Mouse (Mus musculus) heart, postnatal 0 days (tissue): ENCODE results near the gene Ehmt2. TPM values are rescaled to one million over a fixed set of nuclear protein-coding genes. Genes with fewer than 3 reads are reported as not detected.

ENCODE experiments used
- ATAC-seq: fragments of 200-750 bp; cut with Nextera tagmentation; 2 replicates; pipeline ENCODE4 v1.8.0; 2017; ENCODE audit warnings: low read depth, moderate number of reproducible peaks, moderate library complexity; ENCODE audit not compliant: insufficient read depth
- DNase-seq: peaks from one replicate; pipeline ENCODE4 v3.0.0-alpha.2; 2016; ENCODE audit warnings: low spot score
- H3K27ac ChIP-seq: fragments of 300-500 bp; sonication (generic); 2 replicates; pipeline ENCODE4 v1.5.1; 2014; ENCODE audit warnings: low read depth, mild to moderate bottlenecking
- H3K27me3 ChIP-seq: fragments of 300-500 bp; sonication (generic); 2 replicates; pipeline ENCODE4 v1.6.1; 2014; ENCODE audit warnings: low read length, mixed read lengths; ENCODE audit not compliant: control insufficient read depth, insufficient read depth
- H3K36me3 ChIP-seq: fragments of 300-500 bp; sonication (generic); replicated peaks from 2 replicates; pipeline ENCODE4 v1.6.1; 2014; ENCODE audit warnings: low read length, mixed read lengths; ENCODE audit not compliant: control insufficient read depth, insufficient read depth
- H3K4me1 ChIP-seq: fragments of 300-500 bp; sonication (generic); 2 replicates; pipeline ENCODE4 v1.6.1; 2014; ENCODE audit warnings: antibody characterized with exemption; ENCODE audit not compliant: control insufficient read depth, insufficient read depth
- H3K4me2 ChIP-seq: fragments of 300-500 bp; sonication (generic); 2 replicates; pipeline ENCODE4 v1.6.1; 2014; ENCODE audit warnings: low read depth, mild to moderate bottlenecking, low read length, moderate library complexity
- H3K4me3 ChIP-seq: fragments of 300-500 bp; sonication (generic); 2 replicates; pipeline ENCODE4 v1.5.1; 2014; ENCODE audit warnings: low read depth, low read length
- H3K9ac ChIP-seq: fragments of 300-500 bp; sonication (generic); replicated peaks from 2 replicates; pipeline ENCODE4 v1.6.1; 2014; ENCODE audit warnings: low read depth, low read length, mixed read lengths
- H3K9me3 ChIP-seq: fragments of 300-500 bp; sonication (generic); replicated peaks from 2 replicates; pipeline ENCODE4 v1.6.1; 2016; ENCODE audit warnings: low read length; ENCODE audit not compliant: control insufficient read depth
- CTCF ChIP-seq: IDR thresholded peaks from 2 replicates; pipeline ENCODE4 v1.5.1; 2016; ENCODE audit warnings: antibody characterized with exemption, control low read depth, low read depth
- EP300 ChIP-seq: IDR thresholded peaks from 2 replicates; pipeline ENCODE4 v1.6.1; 2016; ENCODE audit warnings: antibody characterized with exemption, low read depth
- WGBS: fragments of 180-500 bp; shearing (Covaris S2); extraction: QIAGEN DNeasy Blood & Tissue Kit; methylation state at CpG from one replicate; pipeline ENCODE4 v1.1.7; 2014; 5-methylcytosine and 5-hydroxymethylcytosine counted together
- polyA plus RNA-seq: library from polyadenylated mRNA; unstranded; fragments of >200 nt; fragmentation: Nextera tagmentation; extraction: Ambion mirVana; gene quantifications from 2 replicates; pipeline ENCODE4 v1.2.1, GENCODE M21; 2015
- total RNA-seq: library from RNA; depleted of rRNA; stranded (reverse); fragments of >200 nt; gene quantifications from 2 replicates; pipeline ENCODE4 v1.2.3, GENCODE M21; 2014; ENCODE audit warnings: low replicate concordance

The Ehmt2 gene
- total and polyA plus RNA-seq, 2 experiments from 2014 or later: 17.6 to 80.3 TPM

- Histone ChIP-seq H3K4me1 (0 out of 2 replicates have a peak, but pooled peaks cover 6% of the 10 kb centered on the region), H3K36me3 (peaks cover 8% of the 10 kb centered on the region; the same call in 1 of the 2 replicates), H3K27ac (no peak overlapping the region), H3K4me3 (no peak overlapping the region), H3K27me3 (no peaks in the 10 kb centered on the region), H3K9ac (no peak overlapping the region), H3K4me2 (no peak overlapping the region), H3K9me3 (no peaks in the 10 kb centered on the region)
- DNase-seq: no peak
- TF ChIP-seq EP300: no peak
- TF ChIP-seq CTCF: no peak
- 80% methylated on average over 6 of the region's 6 CpGs for WGBS
- no peak for ATAC-seq
These were observed 39.8 kb downstream of the Ehmt2 start for GRCm38 (mm10) chr17:34937960-34938505.

GRCm38 (mm10) chr17:34941344-34942041 lies 43.2 kb downstream of the Ehmt2 start:
- no peaks in the 10 kb centered on the region for H3K9me3 ChIP-seq
- no peak for TF ChIP-seq EP300
- peak overlapping the region; percentile 57 for H3K9ac ChIP-seq
- peak; percentile 41 for DNase-seq
- peak; percentile 47; the same call in 1 of the 2 replicates for ATAC-seq
- peak overlapping the region; percentile 41 for H3K4me3 ChIP-seq
- H3K4me1 ChIP-seq: 0 out of 2 replicates have a peak, but pooled peaks cover 6% of the 10 kb centered on the region
- no peaks in the 10 kb centered on the region for H3K27me3 ChIP-seq
- H3K27ac ChIP-seq: peak overlapping the region; percentile 67
- no peaks in the 10 kb centered on the region for H3K36me3 ChIP-seq
- 10% methylated on average over 15 of the region's 15 CpGs for whole genome bisulfite sequencing
- H3K4me2 ChIP-seq: peak overlapping the region; percentile 66

- WGBS: 72% methylated on average over 4 of the region's 4 CpGs
- Histone ChIP-seq H3K27me3 (no peaks in the 10 kb centered on the region), H3K4me1 (0 out of 2 replicates have a peak, but pooled peaks cover 6% of the 10 kb centered on the region), H3K27ac (no peak overlapping the region), H3K4me2 (no peak overlapping the region), H3K9ac (no peak overlapping the region), H3K36me3 (no peaks in the 10 kb centered on the region), H3K4me3 (no peak overlapping the region), H3K9me3 (no peaks in the 10 kb centered on the region)
- DNase-seq: no peak
- ATAC-seq: no peak
- no peak for TF ChIP-seq CTCF
These were observed 45.0 kb downstream of the Ehmt2 start for GRCm38 (mm10) chr17:34943128-34943815.

- Histone ChIP-seq H3K36me3 (no peaks in the 10 kb centered on the region), H3K4me2 (no peak overlapping the region), H3K27ac (no peak overlapping the region), H3K9ac (0 out of 2 replicates have a peak overlapping the region, but pooled peaks have one; percentile 30), H3K27me3 (no peaks in the 10 kb centered on the region), H3K4me1 (0 out of 2 replicates have a peak, but pooled peaks cover 6% of the 10 kb centered on the region), H3K9me3 (no peaks in the 10 kb centered on the region), H3K4me3 (no peak overlapping the region)
- ATAC-seq: no peak
- TF ChIP-seq CTCF (no peak), EP300 (no peak)
- DNase-seq: no peak
These were observed 46.1 kb downstream of the Ehmt2 start for GRCm38 (mm10) chr17:34944362-34944761.

GRCm38 (mm10) chr17:34946486-34947140 lies 48.3 kb downstream of the Ehmt2 start:
- peaks cover 5% of the 10 kb centered on the region; the same call in 1 of the 2 replicates for H3K4me1 ChIP-seq
- H3K9me3 ChIP-seq: no peaks in the 10 kb centered on the region
- peaks cover 15% of the 10 kb centered on the region for H3K36me3 ChIP-seq
- DNase-seq: no peak
- no peak overlapping the region for H3K9ac ChIP-seq
- H3K27me3 ChIP-seq: no peaks in the 10 kb centered on the region
- ATAC-seq: no peak
- H3K4me3 ChIP-seq: no peak overlapping the region
- no peak overlapping the region for H3K4me2 ChIP-seq
- 86% methylated on average over 5 of the region's 5 CpGs for WGBS
- no peak for TF ChIP-seq CTCF
- TF ChIP-seq EP300: no peak
- H3K27ac ChIP-seq: no peak overlapping the region
